Mouse (Mus musculus) neural tube, embryonic 12.5 days (tissue): ENCODE measurements around the gene Cdkn1b. TPM values are rescaled to one million over a fixed set of nuclear protein-coding genes. Genes with fewer than 3 reads are reported as not detected.
A peak's percentile ranks its signal among the peaks of the same experiment; 100 is the strongest.

Experiments
- ATAC-seq: fragments of 200-750 bp; cut with Nextera tagmentation; 2 replicates; pipeline ENCODE4 v1.8.0; 2017; ENCODE audit warnings: low read depth, mild to moderate bottlenecking, moderate TSS enrichment, moderate library complexity; ENCODE audit not compliant: low FRiP score
- H3K27ac ChIP-seq: fragments of 300-500 bp; sonication (generic); 2 replicates; pipeline ENCODE4 v1.5.1; 2016
- H3K27me3 ChIP-seq: fragments of 300-500 bp; sonication (generic); replicated peaks from 2 replicates; pipeline ENCODE4 v1.6.1; 2016; ENCODE audit warnings: mild to moderate bottlenecking
- H3K36me3 ChIP-seq: fragments of 300-500 bp; sonication (generic); 2 replicates; pipeline ENCODE4 v1.6.1; 2016; ENCODE audit warnings: mild to moderate bottlenecking
- H3K4me1 ChIP-seq: fragments of 300-500 bp; sonication (generic); 2 replicates; pipeline ENCODE4 v1.6.1; 2016
- H3K4me2 ChIP-seq: fragments of 300-500 bp; sonication (generic); replicated peaks from 2 replicates; pipeline ENCODE4 v1.6.1; 2016; ENCODE audit warnings: mild to moderate bottlenecking
- H3K4me3 ChIP-seq: fragments of 300-500 bp; sonication (generic); 2 replicates; pipeline ENCODE4 v1.5.1; 2016
- H3K9ac ChIP-seq: fragments of 300-500 bp; sonication (generic); 2 replicates; pipeline ENCODE4 v1.6.1; 2016; ENCODE audit warnings: mild to moderate bottlenecking
- H3K9me3 ChIP-seq: fragments of 300-500 bp; sonication (generic); 2 replicates; pipeline ENCODE4 v1.6.1; 2016; ENCODE audit warnings: mild to moderate bottlenecking
- WGBS: fragments of 180-500 bp; shearing (Covaris S2); methylation state at CpG from one replicate; pipeline ENCODE4 v1.1.7; 2016; 5-methylcytosine and 5-hydroxymethylcytosine counted together
- polyA plus RNA-seq: library from polyadenylated mRNA; unstranded; fragments of >200 nt; fragmentation: Nextera tagmentation; extraction: Ambion mirVana; gene quantifications from 2 replicates; pipeline ENCODE4 v1.2.1, GENCODE M21; 2016

Cdkn1b gene
- polyA plus RNA-seq, 1 experiment from 2014 or later = 21.0 TPM

GRCm38 (mm10) chr6:134887711-134888449, 32.3 kb upstream of the Cdkn1b start:
- Histone ChIP-seq H3K4me1 (peaks cover 39% of the 10 kb centered on the region), H3K36me3 (peaks cover 4% of the 10 kb centered on the region; the same call in 1 of the 2 replicates), H3K9me3 (no peaks in the 10 kb centered on the region), H3K4me3 (peak overlapping the region; percentile 52), H3K27me3 (no peaks in the 10 kb centered on the region), H3K9ac (peak overlapping the region; percentile 71), H3K4me2 (peak overlapping the region; percentile 58), H3K27ac (peak overlapping the region; percentile 86)
- under 1% methylated on average over 10 of the region's 10 CpGs for WGBS
- ATAC-seq = peak; percentile 92

GRCm38 (mm10) chr6:134888563-134889017, 31.6 kb upstream of the Cdkn1b start:
- H3K4me3 ChIP-seq = no peak overlapping the region
- peak; percentile 82 for ATAC-seq
- H3K27me3 ChIP-seq = no peaks in the 10 kb centered on the region
- WGBS = 1% methylated on average over 4 of the region's 4 CpGs
- peaks cover 39% of the 10 kb centered on the region for H3K4me1 ChIP-seq
- H3K36me3 ChIP-seq = 0 out of 2 replicates have a peak, but pooled peaks cover 2% of the 10 kb centered on the region
- H3K4me2 ChIP-seq = peak overlapping the region; percentile 58
- no peaks in the 10 kb centered on the region for H3K9me3 ChIP-seq
- no peak overlapping the region for H3K9ac ChIP-seq
- peak overlapping the region; percentile 86 for H3K27ac ChIP-seq

GRCm38 (mm10) chr6:134889763-134890162, 30.4 kb upstream of the Cdkn1b start:
- Histone ChIP-seq H3K4me2 (no peak overlapping the region), H3K4me3 (no peak overlapping the region), H3K27ac (no peak overlapping the region), H3K9ac (no peak overlapping the region), H3K27me3 (no peaks in the 10 kb centered on the region), H3K4me1 (peaks cover 35% of the 10 kb centered on the region), H3K36me3 (no peaks in the 10 kb centered on the region), H3K9me3 (no peaks in the 10 kb centered on the region)
- ATAC-seq = no peak
- 91% methylated on average over 1 of the region's 1 CpGs for WGBS

GRCm38 (mm10) chr6:134890436-134890835, 29.8 kb upstream of the Cdkn1b start:
- Histone ChIP-seq H3K9ac (no peak overlapping the region), H3K27me3 (no peaks in the 10 kb centered on the region), H3K36me3 (no peaks in the 10 kb centered on the region), H3K4me2 (no peak overlapping the region), H3K9me3 (no peaks in the 10 kb centered on the region), H3K27ac (no peak overlapping the region), H3K4me3 (no peak overlapping the region), H3K4me1 (peaks cover 28% of the 10 kb centered on the region)
- WGBS = 87% methylated on average over 7 of the region's 7 CpGs
- ATAC-seq = no peak

GRCm38 (mm10) chr6:134896570-134897436, 23.4 kb upstream of the Cdkn1b start:
- 0 out of 2 replicates have a peak overlapping the region, but pooled peaks have one; percentile 82 for H3K9ac ChIP-seq

GRCm38 (mm10) chr6:134897443-134898094, 22.6 kb upstream of the Cdkn1b start:
- under 1% methylated on average over 38 of the region's 38 CpGs for WGBS
- Histone ChIP-seq H3K9me3 (no peaks in the 10 kb centered on the region), H3K36me3 (no peaks in the 10 kb centered on the region), H3K4me1 (peaks cover 8% of the 10 kb centered on the region; the same call in 1 of the 2 replicates), H3K9ac (peak overlapping the region; percentile 82), H3K4me2 (peak overlapping the region; percentile 75), H3K4me3 (peak overlapping the region; percentile 48), H3K27ac (peak overlapping the region; percentile 99), H3K27me3 (no peaks in the 10 kb centered on the region)
- peak; percentile 93 for ATAC-seq

More at GRCm38 (mm10) chr6:134896570-134897436, 23.4 kb upstream of the Cdkn1b start:
- Histone ChIP-seq H3K27ac (no peak overlapping the region), H3K4me3 (peak overlapping the region; percentile 48), H3K9me3 (no peaks in the 10 kb centered on the region), H3K4me1 (peaks cover 8% of the 10 kb centered on the region; the same call in 1 of the 2 replicates), H3K27me3 (no peaks in the 10 kb centered on the region), H3K4me2 (peak overlapping the region; percentile 75), H3K36me3 (no peaks in the 10 kb centered on the region)
- 60% methylated on average over 15 of the region's 15 CpGs for WGBS
- no peak for ATAC-seq

- Histone ChIP-seq H3K36me3 (no peaks in the 10 kb centered on the region), H3K9ac (peak within 1 kb of the TSS; percentile 82), H3K27me3 (no peaks in the 10 kb centered on the region), H3K4me3 (peak within 1 kb of the TSS; percentile 48), H3K9me3 (no peaks in the 10 kb centered on the region), H3K27ac (peak within 1 kb of the TSS; percentile 99), H3K4me1 (peaks cover 8% of the 10 kb centered on the region; the same call in 1 of the 2 replicates), H3K4me2 (peak within 1 kb of the TSS; percentile 75)
- ATAC-seq = peak; percentile 93
- under 1% methylated on average over 51 of the region's 51 CpGs for WGBS
Observed at GRCm38 (mm10) chr6:134898095-134898965, 21.9 kb upstream of the Cdkn1b start, which contains the start of gene Gpr19. Gpr19 (minus strand) TSS chr6:134898578.

GRCm38 (mm10) chr6:134903368-134903767, 16.8 kb upstream of the Cdkn1b start:
- Histone ChIP-seq H3K4me1 (no peaks in the 10 kb centered on the region), H3K27ac (no peak overlapping the region), H3K27me3 (no peaks in the 10 kb centered on the region), H3K4me2 (no peak overlapping the region), H3K4me3 (no peak overlapping the region), H3K9ac (no peak overlapping the region), H3K36me3 (no peaks in the 10 kb centered on the region), H3K9me3 (no peaks in the 10 kb centered on the region)
- WGBS = 84% methylated on average over 4 of the region's 4 CpGs
- ATAC-seq = no peak

GRCm38 (mm10) chr6:134903891-134904884, 16.0 kb upstream of the Cdkn1b start:
- 92% methylated on average over 10 of the region's 10 CpGs for WGBS
- no peaks in the 10 kb centered on the region for H3K9me3 ChIP-seq
- no peaks in the 10 kb centered on the region for H3K27me3 ChIP-seq
- no peak overlapping the region for H3K4me3 ChIP-seq
- no peaks in the 10 kb centered on the region for H3K4me1 ChIP-seq
- H3K4me2 ChIP-seq = no peak overlapping the region
- H3K27ac ChIP-seq = no peak overlapping the region
- no peak for ATAC-seq
- H3K9ac ChIP-seq = no peak overlapping the region
- no peaks in the 10 kb centered on the region for H3K36me3 ChIP-seq

- Histone ChIP-seq H3K9me3 (no peaks in the 10 kb centered on the region), H3K4me1 (no peaks in the 10 kb centered on the region), H3K4me3 (no peak overlapping the region), H3K27me3 (no peaks in the 10 kb centered on the region), H3K9ac (no peak overlapping the region), H3K27ac (no peak overlapping the region), H3K4me2 (no peak overlapping the region), H3K36me3 (no peaks in the 10 kb centered on the region)
- WGBS = 88% methylated on average over 1 of the region's 1 CpGs
- no peak for ATAC-seq
Observed at GRCm38 (mm10) chr6:134905811-134906210, 14.4 kb upstream of the Cdkn1b start.
